Mouse (Mus musculus) hematopoietic stem cell, adult 5-6 weeks (primary cell): ENCODE data around the gene Ppp1r16b. TPM values are rescaled to one million over a fixed set of nuclear protein-coding genes. Genes with fewer than 3 reads are reported as not detected.
A peak's percentile ranks its signal among the peaks of the same experiment; 100 is the strongest.

Experiments used
- ATAC-seq, 2 experiments: fragments of 125-278 bp in 1 of 2; replicated peaks in 1 of 2; 2 replicates each; pipeline ENCODE4 v1.8.0; 2016 to 2017; ENCODE audit warnings: inconsistent platforms in 2 of 2, mild to moderate bottlenecking in 2 of 2, moderate number of reproducible peaks in 2 of 2, low read depth in 1 of 2, moderate TSS enrichment in 1 of 2; ENCODE audit not compliant: low FRiP score in 2 of 2, poor library complexity in 2 of 2, severe bottlenecking in 2 of 2, insufficient read depth in 1 of 2, low TSS enrichment in 1 of 2
- total RNA-seq: library from RNA; stranded (forward); fragments of 172-1452, 232-1000 nt; gene quantifications from 2 replicates; pipeline ENCODE4 v1.2.3, GENCODE M21; 2017

Ppp1r16b gene
- total RNA-seq, 1 experiment from 2014 or later, result 3.9 TPM

GRCm38 (mm10) chr2:158770126-158770757 lies 105.0 kb downstream of the Ppp1r16b start:
- no peak for ATAC-seq

GRCm38 (mm10) chr2:158771066-158771763 lies 106.0 kb downstream of the Ppp1r16b start:
- ATAC-seq, result no peak

- ATAC-seq, result peak in 1 of 2 experiments; percentile 15; a peak in 1 of 4 replicates
Observed at GRCm38 (mm10) chr2:158772808-158773207, 107.6 kb downstream of the Ppp1r16b start.

- ATAC-seq, result no peak
Observed at GRCm38 (mm10) chr2:158774886-158775285, 109.7 kb downstream of the Ppp1r16b start.

- no peak for ATAC-seq
Observed at GRCm38 (mm10) chr2:158776716-158777115, 111.5 kb downstream of the Ppp1r16b start.

- no peak for ATAC-seq
Observed at GRCm38 (mm10) chr2:158777490-158777889, 112.3 kb downstream of the Ppp1r16b start.

- no peak for ATAC-seq
Observed at GRCm38 (mm10) chr2:158778349-158778748, 113.2 kb downstream of the Ppp1r16b start.

- no peak for ATAC-seq
Observed at GRCm38 (mm10) chr2:158781126-158781525, 115.9 kb downstream of the Ppp1r16b start.

- no peak for ATAC-seq
Observed at GRCm38 (mm10) chr2:158786927-158787795, 122.0 kb downstream of the Ppp1r16b start.

- ATAC-seq, result peak; percentile 95 to 97
Observed at GRCm38 (mm10) chr2:158794494-158795004, 129.4 kb downstream of the Ppp1r16b start, which contains the start of gene Dhx35. Dhx35 (plus strand) TSS chr2:158794807.

GRCm38 (mm10) chr2:158795043-158795442 lies 129.8 kb downstream of the Ppp1r16b start:
- ATAC-seq, result no peak

- no peak for ATAC-seq
Observed at GRCm38 (mm10) chr2:158795875-158796274, 130.7 kb downstream of the Ppp1r16b start.

- no peak for ATAC-seq
Observed at GRCm38 (mm10) chr2:158799328-158799727, 134.1 kb downstream of the Ppp1r16b start.

- ATAC-seq, result no peak
Observed at GRCm38 (mm10) chr2:158800788-158801187, 135.6 kb downstream of the Ppp1r16b start.

- ATAC-seq, result no peak
Observed at GRCm38 (mm10) chr2:158803575-158803974, 138.4 kb downstream of the Ppp1r16b start.

GRCm38 (mm10) chr2:158815686-158816085 lies 150.5 kb downstream of the Ppp1r16b start:
- no peak for ATAC-seq
